Mouse (Mus musculus): ENCODE results near the gene Pdcl.

Gene Pdcl

DNA sequence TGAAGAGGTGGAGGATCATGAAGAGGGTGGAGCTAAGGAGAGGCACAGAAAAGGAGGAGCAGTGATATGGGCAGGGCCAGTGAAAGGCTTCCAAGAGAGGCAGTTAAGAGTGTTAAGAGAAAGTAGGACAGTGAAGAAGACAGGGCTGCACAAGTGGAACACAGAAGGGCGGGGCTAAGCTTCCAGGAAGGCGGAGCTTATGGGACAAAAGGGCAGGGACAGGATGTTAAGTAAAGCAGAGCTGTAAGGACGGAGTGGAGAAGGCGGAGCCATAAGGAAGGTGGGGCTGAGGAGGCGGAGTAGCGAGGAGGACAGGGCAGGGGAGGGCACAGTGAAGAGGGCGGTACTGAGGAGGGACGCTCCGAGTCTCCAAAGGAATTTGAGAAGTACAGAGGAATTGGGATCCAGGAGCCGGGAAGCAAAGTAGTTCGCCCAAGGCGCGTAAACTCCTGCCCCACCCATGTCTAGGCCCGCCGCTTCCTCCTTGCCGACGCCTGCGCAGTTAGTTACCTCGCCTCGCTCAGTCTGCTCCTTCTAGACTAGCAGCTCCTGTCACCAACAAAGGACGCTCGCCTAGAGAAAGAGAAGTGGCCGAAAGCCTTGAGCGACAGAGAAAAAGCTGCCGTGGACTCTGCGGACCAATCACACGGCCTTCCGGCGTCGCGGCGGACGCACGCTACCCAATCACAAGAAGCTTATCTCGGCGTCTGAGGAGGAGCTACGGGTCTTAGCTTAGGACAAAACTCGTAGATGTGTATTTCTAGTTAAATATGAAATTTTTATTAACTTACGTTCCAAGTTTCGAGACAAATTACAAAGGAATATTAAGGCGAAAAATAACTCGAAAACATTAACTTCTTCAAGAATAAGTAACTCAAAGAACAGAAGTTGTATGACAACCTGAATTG is at the start of gene Pdcl:
Gene Pdcl (minus strand): TSS at position 700 of the 908 bp plus-strand sequence.
- DNase-seq, result peak; percentile 97

DNA sequence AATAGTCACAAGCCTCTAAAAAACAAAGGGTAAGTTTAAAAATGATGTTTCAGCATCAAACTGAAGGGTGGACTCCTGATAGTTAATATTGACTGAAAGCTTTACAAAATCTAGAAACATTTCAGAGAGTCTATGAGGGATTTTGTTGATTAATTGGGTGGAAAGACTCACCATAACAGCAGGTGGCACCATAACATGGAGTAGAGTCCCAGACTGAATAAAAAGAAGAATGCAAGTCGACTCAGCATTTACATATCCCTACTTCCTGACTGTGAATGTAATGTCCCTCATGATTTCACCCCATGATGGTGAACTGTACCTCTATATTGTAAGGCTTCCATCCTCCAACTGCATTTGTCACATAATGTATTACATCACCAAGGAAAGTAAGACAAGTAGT is 36.4 kb upstream of the Pdcl start:
- DNase-seq, result peak; percentile 8

DNA sequence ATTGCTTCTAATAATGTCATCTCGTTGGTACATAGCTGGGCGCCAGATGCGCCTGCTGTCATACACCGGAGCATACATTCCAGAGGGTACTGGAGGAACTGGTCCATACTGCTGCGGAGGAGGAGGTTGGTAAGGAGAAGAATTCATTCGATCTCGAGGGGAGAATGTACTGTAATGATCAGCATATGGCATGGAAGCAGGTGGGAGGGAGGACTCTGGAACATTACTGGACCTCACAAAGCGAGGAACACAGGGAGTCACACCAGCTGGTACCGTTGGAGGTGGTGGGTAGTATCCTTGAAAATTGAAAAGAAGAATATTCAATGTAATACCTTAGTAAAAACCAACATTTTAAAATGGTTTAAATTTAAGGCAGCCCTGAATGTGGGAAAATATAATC is 23.8 kb upstream of the Pdcl start:
- no peak for DNase-seq

DNA sequence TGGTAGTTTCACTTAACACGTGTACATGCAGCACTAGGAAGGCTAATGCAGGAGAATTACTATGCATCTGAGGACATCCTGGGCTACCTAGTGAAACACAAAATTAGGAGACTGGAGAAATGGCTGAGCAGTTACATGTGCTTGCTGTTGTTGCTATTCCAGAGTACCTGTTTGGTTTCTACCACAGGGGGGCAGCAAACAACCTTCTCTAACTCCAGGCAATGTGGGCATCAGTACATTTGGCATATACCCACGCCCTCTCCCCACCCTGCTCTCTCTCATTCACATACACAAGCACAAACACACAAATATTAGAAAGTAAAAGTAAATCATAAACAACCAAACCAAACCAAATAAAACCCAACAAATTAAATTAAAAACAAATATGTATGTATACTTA is 21.1 kb upstream of the Pdcl start:
- DNase-seq, result peak; percentile 74

DNA sequence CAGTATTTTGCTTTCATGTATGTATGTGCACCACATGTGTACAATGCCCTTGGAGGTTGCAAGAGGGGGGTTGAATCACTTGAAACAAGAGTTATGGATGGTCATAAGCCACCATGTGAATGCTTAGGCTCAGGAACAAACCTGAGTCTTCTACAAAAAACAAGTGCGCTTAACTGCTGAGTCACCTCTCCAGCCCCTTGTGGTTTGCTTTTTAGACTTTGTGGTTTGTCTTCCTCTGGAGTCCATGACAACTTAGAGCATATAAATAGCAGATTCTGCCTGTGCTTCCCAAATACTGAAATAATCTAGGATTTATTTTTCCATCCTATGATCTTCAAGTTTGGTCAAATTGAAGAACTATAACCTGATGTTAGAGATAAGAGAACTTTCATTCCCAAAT is 16.9 kb upstream of the Pdcl start:
- DNase-seq, result no peak

DNA sequence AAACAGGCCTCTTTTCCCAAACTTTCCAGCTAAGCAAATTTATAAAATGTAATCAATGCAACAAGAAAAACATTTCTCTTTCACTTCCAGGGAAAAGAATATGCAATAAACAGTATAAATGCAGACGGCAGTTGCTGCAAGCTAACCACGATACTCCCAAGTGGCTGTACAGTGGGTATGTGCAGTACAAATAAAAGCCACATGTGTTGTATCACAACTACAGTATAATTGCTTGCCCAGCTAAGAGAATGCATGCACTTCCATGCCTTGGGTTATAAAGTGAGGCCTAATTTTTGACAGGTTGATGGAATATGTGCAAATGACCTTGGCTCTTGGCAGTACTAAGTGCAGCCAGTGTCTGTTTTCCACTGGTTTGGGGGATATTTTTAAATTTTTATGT is 11.5 kb upstream of the Pdcl start:
- DNase-seq, result no peak

DNA sequence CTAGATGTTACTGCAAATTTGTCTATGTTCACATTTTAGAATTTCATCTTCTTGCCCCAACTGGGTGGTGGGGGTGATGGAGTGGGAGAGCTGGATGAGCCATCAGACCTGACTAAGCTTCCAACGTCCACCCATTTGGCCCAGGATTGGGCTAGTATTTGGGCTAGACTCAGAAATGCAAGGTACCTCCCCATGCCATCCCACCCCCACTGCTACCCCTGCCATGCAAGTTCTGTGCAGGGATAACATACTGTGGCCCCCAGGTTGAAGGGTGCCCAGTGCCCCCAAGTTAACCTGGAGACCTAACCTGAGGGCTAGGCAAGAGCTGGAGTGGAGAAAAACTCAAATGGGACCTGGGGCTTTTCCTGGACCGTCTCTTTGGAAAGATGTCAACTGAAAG is 776 bp upstream of the Pdcl start:
- peak; percentile 21 for DNase-seq

DNA sequence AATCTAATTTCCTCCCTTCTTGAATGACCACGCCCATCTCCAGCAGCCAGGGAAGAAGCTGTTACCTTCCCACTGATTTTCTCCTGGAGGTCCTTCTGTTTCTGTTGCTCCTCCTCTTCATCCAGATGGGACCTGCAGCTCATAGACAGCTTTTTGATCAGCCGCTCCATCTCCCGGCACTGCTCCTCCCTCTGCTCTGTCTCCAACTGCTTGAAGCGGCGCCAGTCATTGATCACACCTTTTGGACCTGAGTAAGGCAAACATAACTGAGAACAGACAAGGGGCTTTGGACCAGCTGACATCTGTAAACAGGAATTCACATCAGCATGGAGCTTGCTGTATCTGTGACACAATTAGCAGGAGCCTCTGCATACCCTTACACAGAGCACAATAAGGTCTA is 3.6 kb downstream of the Pdcl start:
- DNase-seq, result no peak

DNA sequence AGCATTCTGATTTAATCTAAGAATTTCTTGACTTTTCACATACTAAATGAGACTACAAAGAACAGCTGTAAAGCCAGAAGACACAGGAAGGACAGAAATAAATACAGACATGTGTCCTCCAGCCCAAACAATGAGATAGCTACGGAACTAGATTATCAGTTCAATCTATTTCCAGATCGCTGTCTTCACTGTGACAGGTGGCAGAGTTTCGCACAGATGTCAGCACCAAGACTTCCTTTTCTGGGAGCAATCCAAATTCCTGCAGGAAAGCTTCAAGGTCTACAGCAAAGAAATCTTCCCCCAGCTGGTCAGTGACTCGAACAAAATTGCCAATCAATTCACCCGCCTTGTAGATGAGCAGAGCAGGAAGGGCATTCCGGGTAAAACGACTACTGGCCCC is 7.5 kb downstream of the Pdcl start:
- no peak for DNase-seq

DNA sequence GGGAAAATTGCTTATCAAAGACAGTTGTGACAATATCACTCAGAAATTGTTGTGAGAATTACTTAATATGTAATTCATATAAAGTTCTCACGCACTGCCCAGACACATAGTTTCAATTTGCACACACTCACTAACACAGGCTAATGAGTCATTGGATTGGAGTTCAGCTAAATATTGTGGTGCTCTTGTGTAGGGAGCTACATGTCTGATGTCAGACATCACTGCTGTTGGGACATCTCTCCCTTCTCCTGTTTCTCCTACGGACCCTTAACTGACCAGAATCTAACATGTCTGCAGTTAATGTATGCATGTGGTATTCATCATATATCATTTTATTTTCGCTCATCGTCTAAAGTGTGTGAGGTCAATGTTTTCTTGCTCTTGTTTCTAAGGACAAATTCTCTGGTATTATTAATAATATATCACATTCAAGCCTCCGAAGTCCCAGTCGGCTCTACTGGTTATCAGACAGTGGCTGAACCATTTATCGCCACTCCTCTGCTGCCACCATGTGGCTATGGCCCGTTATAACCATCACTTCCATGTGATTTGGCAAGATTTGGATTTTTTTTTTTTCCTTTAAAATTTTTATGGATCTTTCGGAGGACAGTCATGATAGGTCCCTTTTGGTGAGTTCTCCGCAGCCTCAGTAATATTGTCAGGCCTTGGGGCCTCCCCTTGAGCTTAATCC is 20.5 kb downstream of the Pdcl start:
- DNase-seq, result peak; percentile 35

DNA sequence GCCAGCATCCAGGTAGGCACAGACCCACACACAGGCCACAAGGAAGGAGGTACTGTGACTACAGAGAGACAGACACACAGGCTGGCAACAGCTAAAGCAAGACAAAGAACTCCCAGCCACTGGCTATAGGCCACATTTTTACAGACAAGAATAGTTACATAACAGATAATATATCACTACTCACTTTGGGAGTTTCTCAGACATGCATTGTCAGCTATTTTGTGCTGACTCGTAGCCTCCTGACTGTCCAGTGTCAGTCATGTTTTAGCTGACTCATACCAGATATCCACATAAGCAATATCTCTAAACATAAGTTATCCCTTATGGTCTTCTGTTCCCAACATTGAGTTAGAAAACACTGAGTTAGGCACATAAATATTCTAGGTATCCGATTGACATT is 25.8 kb downstream of the Pdcl start:
- DNase-seq, result no peak

DNA sequence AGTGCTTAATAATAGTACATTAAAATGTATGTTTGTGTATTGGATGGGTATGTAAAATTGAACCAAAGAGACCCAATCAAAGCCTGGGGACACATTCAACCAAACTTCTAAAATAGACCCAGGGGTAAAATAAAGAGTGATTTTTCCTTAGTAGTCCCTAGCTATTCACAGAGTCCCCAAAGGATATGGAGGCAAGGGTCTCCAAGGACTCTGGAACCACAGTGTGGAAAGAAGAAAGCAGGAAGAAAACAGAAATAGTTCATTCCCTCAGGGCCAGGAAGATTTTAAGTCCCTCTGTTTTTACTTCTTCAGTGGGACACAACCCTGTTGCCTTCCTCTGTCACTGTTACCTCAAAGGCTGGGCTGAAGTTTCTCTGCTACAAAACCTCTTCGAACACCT is 32.9 kb downstream of the Pdcl start, which contains the start of gene Olfr368:
Gene Olfr368 (plus strand): TSS at position 301 of the 400 bp plus-strand sequence.
- DNase-seq, result no peak

Data from thymus, postnatal 14 days (tissue).